Mouse (Mus musculus) forebrain, embryonic 12.5 days (tissue): ENCODE results near the gene Fam222a. TPM values are rescaled to one million over a fixed set of nuclear protein-coding genes. Genes with fewer than 3 reads are reported as not detected.

Source experiments
- ATAC-seq: fragments of 200-750 bp; cut with Nextera tagmentation; 2 replicates; pipeline ENCODE4 v1.8.0; 2017; ENCODE audit warnings: moderate TSS enrichment; ENCODE audit not compliant: low FRiP score
- H3K27ac ChIP-seq: fragments of 300-500 bp; sonication (generic); 2 replicates; pipeline ENCODE4 v1.5.1; 2016; ENCODE audit warnings: mild to moderate bottlenecking
- H3K27me3 ChIP-seq: fragments of 300-500 bp; sonication (generic); 2 replicates; pipeline ENCODE4 v1.6.1; 2016; ENCODE audit warnings: mild to moderate bottlenecking
- H3K36me3 ChIP-seq: fragments of 300-500 bp; sonication (generic); replicated peaks from 2 replicates; pipeline ENCODE4 v1.6.1; 2016; ENCODE audit warnings: mild to moderate bottlenecking
- H3K4me1 ChIP-seq: fragments of 300-500 bp; sonication (generic); 2 replicates; pipeline ENCODE4 v1.6.1; 2016
- H3K4me2 ChIP-seq: fragments of 300-500 bp; sonication (generic); 2 replicates; pipeline ENCODE4 v1.6.1; 2016; ENCODE audit warnings: mild to moderate bottlenecking, moderate library complexity
- H3K4me3 ChIP-seq: fragments of 300-500 bp; sonication (generic); replicated peaks from 2 replicates; pipeline ENCODE4 v1.5.1; 2016; ENCODE audit warnings: mild to moderate bottlenecking
- H3K9ac ChIP-seq: fragments of 300-500 bp; sonication (generic); 2 replicates; pipeline ENCODE4 v1.6.1; 2016; ENCODE audit warnings: mild to moderate bottlenecking
- H3K9me3 ChIP-seq: fragments of 300-500 bp; sonication (generic); 2 replicates; pipeline ENCODE4 v1.6.1; 2016
- WGBS: fragments of 180-500 bp; shearing (Covaris S2); methylation state at CpG from one replicate; pipeline ENCODE4 v1.1.7; 2016; 5-methylcytosine and 5-hydroxymethylcytosine counted together
- polyA plus RNA-seq: library from polyadenylated mRNA; unstranded; fragments of >200 nt; fragmentation: Nextera tagmentation; extraction: Ambion mirVana; gene quantifications from 2 replicates; pipeline ENCODE4 v1.2.1, GENCODE M21; 2016

Fam222a gene
- polyA plus RNA-seq, 1 experiment from 2014 or later: 6.9 TPM

DNA sequence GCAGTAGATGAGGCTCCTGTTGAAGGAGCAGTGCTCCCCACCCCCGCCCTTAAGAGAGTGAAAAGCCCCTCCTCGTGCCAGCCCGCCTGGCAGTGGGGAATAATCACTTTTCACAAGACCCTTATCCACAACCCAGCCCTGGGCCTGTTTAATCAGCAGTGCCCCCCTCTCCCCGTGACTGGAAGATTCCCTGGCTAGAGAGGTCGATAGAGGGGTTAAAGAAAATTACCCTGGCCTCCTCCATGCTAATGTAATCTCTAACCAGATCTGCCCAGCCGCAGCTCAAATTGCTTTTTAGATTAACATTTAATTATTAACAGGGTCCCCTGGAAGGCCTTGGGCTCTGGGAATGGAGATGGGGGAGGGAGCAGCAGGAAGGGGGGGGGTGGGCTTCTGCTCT is 21.2 kb downstream of the Fam222a start:
- Histone ChIP-seq H3K27ac (peak overlapping the region; percentile 68), H3K4me3 (no peak overlapping the region), H3K9ac (no peak overlapping the region; the same call in 1 of the 2 replicates), H3K9me3 (no peaks in the 10 kb centered on the region), H3K36me3 (no peaks in the 10 kb centered on the region), H3K4me2 (no peak overlapping the region), H3K4me1 (peaks cover 98% of the 10 kb centered on the region), H3K27me3 (peaks cover 25% of the 10 kb centered on the region)
- 16% methylated on average over 6 of the region's 6 CpGs for WGBS
- ATAC-seq: peak; percentile 18

GRCm38 (mm10) chr5:114589454-114589853 is 21.6 kb downstream of the Fam222a start:
- H3K27me3 ChIP-seq: peaks cover 26% of the 10 kb centered on the region
- H3K27ac ChIP-seq: peak overlapping the region; percentile 68
- peaks cover 98% of the 10 kb centered on the region for H3K4me1 ChIP-seq
- 0 out of 2 replicates have a peak, but pooled peaks cover 2% of the 10 kb centered on the region for H3K36me3 ChIP-seq
- H3K4me3 ChIP-seq: no peak overlapping the region
- no peaks in the 10 kb centered on the region for H3K9me3 ChIP-seq
- 0 out of 2 replicates have a peak, but pooled peaks have one; percentile 0 for ATAC-seq
- WGBS: 31% methylated on average over 2 of the region's 2 CpGs
- peak overlapping the region; percentile 12; the same call in 1 of the 2 replicates for H3K9ac ChIP-seq
- no peak overlapping the region for H3K4me2 ChIP-seq

DNA sequence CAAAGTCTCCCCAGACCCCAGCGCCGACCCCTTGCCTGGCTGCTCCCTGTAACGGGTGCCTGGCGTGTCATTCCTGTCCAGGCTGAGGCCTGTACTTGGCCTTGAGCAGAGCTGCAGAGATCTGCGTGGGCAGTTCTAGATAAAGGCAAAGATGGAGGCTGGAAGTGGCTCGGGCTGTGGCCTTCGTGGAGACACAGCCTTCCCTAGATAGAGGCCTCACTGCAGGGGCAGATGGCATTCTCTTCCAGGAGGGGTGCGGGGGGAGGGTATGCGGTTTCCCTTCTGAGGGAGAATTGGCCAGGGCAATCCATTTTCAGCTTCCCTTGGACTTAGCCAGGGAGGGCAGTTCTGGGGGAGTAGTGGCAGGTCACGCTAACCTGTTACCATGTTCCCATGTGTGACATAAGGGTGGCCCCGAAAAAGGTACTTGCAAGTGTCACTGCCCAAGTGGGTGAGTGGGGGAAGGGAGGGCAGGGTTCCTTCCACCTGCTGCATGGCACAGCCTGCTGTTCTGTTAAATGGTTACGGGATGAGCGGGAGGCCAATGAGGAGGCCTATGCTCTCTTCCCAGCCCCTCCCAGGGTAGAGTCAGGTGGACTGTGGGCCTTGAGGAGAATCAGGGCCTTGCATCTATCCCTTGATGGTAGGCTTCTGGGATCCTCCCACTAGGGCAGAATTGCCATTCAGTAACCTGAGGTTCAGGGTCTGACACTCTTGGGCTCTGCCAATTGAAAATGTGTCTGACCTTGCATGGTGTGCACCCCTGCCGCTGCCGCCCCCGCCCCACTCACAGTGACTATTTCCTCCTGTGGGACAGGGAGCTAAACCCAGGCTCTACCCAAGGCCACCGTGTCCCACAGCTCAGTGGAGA is 22.5 kb downstream of the Fam222a start:
- H3K4me3 ChIP-seq: no peak overlapping the region
- peaks cover 8% of the 10 kb centered on the region for H3K36me3 ChIP-seq
- H3K4me2 ChIP-seq: peak overlapping the region; percentile 17; the same call in 1 of the 2 replicates
- peak overlapping the region; percentile 79 for H3K27ac ChIP-seq
- no peak for ATAC-seq
- 82% methylated on average over 17 of the region's 17 CpGs for WGBS
- H3K9ac ChIP-seq: 0 out of 2 replicates have a peak overlapping the region, but pooled peaks have one; percentile 12
- H3K27me3 ChIP-seq: peaks cover 21% of the 10 kb centered on the region; the same call in 1 of the 2 replicates
- no peaks in the 10 kb centered on the region for H3K9me3 ChIP-seq
- peaks cover 97% of the 10 kb centered on the region for H3K4me1 ChIP-seq

DNA sequence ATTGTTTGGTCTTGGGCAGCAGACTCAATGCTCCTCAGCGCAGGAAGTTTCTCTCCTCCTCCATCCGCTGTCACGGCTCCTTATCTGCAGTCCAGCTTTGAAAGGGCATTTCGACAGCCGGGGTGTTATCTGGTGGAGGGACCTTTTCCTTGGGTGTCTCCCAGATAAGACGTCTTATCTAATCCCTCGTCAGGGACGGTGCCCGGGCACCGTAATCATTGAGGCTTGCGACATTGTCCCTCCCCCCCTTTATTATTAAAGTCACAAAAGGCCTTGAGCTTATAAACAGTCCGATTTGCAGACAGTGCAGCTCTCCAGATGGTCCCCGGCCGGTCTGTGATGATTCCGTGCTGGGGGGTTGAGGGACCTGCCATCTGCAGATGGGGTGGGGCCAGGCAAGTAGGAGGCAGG is 23.3 kb downstream of the Fam222a start:
- ATAC-seq: no peak
- Histone ChIP-seq H3K9me3 (no peaks in the 10 kb centered on the region), H3K36me3 (peaks cover 16% of the 10 kb centered on the region), H3K27ac (peak overlapping the region; percentile 79), H3K27me3 (peaks cover 16% of the 10 kb centered on the region; the same call in 1 of the 2 replicates), H3K4me1 (peaks cover 93% of the 10 kb centered on the region), H3K4me3 (no peak overlapping the region), H3K9ac (peak overlapping the region; percentile 7; the same call in 1 of the 2 replicates), H3K4me2 (peak overlapping the region; percentile 17; the same call in 1 of the 2 replicates)
- 41% methylated on average over 15 of the region's 15 CpGs for WGBS

GRCm38 (mm10) chr5:114592463-114593160 is 24.8 kb downstream of the Fam222a start:
- peaks cover 94% of the 10 kb centered on the region for H3K4me1 ChIP-seq
- peaks cover 16% of the 10 kb centered on the region for H3K36me3 ChIP-seq
- H3K27ac ChIP-seq: peak overlapping the region; percentile 79
- peaks cover 9% of the 10 kb centered on the region; the same call in 1 of the 2 replicates for H3K27me3 ChIP-seq
- peak overlapping the region; percentile 32; the same call in 1 of the 2 replicates for H3K4me2 ChIP-seq
- no peak overlapping the region for H3K9ac ChIP-seq
- H3K9me3 ChIP-seq: no peaks in the 10 kb centered on the region
- H3K4me3 ChIP-seq: no peak overlapping the region
- WGBS: 35% methylated on average over 19 of the region's 19 CpGs
- ATAC-seq: no peak

- H3K27me3 ChIP-seq: peaks cover 9% of the 10 kb centered on the region; the same call in 1 of the 2 replicates
- H3K9ac ChIP-seq: no peak overlapping the region
- H3K27ac ChIP-seq: peak overlapping the region; percentile 77
- peak; percentile 39; the same call in 1 of the 2 replicates for ATAC-seq
- H3K4me2 ChIP-seq: peak overlapping the region; percentile 32
- H3K4me1 ChIP-seq: peaks cover 87% of the 10 kb centered on the region
- H3K36me3 ChIP-seq: peaks cover 16% of the 10 kb centered on the region
- WGBS: 41% methylated on average over 12 of the region's 12 CpGs
- H3K4me3 ChIP-seq: no peak overlapping the region
- no peaks in the 10 kb centered on the region for H3K9me3 ChIP-seq
These were observed 25.5 kb downstream of the Fam222a start for GRCm38 (mm10) chr5:114593161-114593821.

DNA sequence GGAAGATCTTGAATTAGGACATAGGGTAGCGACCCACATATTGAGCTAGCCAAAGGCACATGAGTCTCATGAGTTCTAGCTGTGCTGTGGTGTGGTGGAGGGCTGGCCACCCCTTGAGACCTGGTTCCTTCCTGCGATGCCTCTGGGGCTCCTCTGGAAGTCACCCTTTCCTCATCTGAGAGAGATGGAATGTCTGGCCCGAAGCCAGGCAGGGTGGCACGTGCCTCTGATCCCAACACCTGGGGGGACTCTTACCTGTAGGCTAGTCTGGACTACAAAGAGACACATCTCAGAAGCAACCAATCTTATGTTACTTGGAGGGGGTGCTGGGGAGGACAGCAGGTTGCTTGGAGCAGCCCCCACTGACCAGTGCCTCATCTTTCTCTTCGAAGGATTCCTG is 26.1 kb downstream of the Fam222a start:
- peaks cover 9% of the 10 kb centered on the region; the same call in 1 of the 2 replicates for H3K27me3 ChIP-seq
- H3K36me3 ChIP-seq: peaks cover 16% of the 10 kb centered on the region
- peak overlapping the region; percentile 77 for H3K27ac ChIP-seq
- H3K4me3 ChIP-seq: no peak overlapping the region
- no peak overlapping the region; the same call in 1 of the 2 replicates for H3K4me2 ChIP-seq
- H3K9me3 ChIP-seq: no peaks in the 10 kb centered on the region
- H3K9ac ChIP-seq: no peak overlapping the region
- peaks cover 81% of the 10 kb centered on the region for H3K4me1 ChIP-seq
- no peak for ATAC-seq
- WGBS: 89% methylated on average over 5 of the region's 5 CpGs

DNA sequence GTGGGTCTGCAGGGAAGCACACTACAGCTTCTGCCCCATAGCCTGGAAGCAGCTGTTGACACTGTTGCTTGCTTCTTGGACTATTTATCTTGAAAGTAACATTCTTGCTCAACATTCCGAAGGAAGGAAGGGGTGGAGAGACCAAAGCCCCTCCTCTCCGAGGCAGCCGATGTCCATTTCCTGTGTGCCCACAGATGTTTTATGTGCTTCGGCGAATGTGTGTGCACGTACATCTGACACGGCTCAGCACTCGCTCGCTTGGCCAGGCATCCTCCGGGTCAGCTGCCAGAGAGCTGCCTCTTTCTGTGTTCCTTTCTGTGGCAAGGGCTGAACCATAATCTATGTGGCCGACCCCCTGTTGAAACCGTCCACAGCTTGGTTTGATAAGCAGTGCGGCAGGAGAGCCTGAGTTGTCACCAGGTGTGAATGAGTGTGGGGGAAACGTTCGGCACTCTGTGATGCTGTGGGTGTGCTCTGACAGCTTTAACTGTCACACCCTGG is 27.0 kb downstream of the Fam222a start:
- Histone ChIP-seq H3K4me3 (no peak overlapping the region), H3K36me3 (peaks cover 16% of the 10 kb centered on the region), H3K27me3 (peaks cover 9% of the 10 kb centered on the region; the same call in 1 of the 2 replicates), H3K9me3 (no peaks in the 10 kb centered on the region), H3K27ac (no peak overlapping the region), H3K4me2 (no peak overlapping the region), H3K4me1 (peaks cover 72% of the 10 kb centered on the region), H3K9ac (no peak overlapping the region)
- ATAC-seq: no peak
- WGBS: 82% methylated on average over 15 of the region's 15 CpGs

DNA sequence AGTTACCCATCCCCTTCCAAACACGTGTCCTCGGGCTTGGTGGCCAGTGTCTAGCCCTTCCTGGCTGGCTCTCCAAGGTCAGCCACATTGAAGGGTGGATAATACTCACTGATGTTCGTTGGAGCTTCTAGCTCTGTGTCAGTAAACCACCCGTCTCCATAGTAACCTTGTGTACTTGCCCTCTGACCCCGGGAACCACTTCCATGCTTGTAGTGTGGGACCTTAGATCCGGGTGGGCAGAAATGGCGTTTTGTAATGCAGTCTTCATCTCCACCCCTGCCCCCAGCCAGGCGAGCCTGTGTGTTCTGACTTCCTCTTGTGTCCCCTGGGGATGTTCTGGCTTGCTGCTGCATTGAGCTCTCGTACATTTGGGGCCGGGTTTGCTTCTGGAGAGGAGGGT is 28.8 kb downstream of the Fam222a start:
- Histone ChIP-seq H3K27me3 (peaks cover 9% of the 10 kb centered on the region; the same call in 1 of the 2 replicates), H3K4me1 (peaks cover 58% of the 10 kb centered on the region), H3K36me3 (peaks cover 16% of the 10 kb centered on the region), H3K4me3 (no peak overlapping the region), H3K9ac (no peak overlapping the region), H3K27ac (no peak overlapping the region), H3K9me3 (no peaks in the 10 kb centered on the region), H3K4me2 (no peak overlapping the region)
- ATAC-seq: no peak
- WGBS: 43% methylated on average over 10 of the region's 10 CpGs

DNA sequence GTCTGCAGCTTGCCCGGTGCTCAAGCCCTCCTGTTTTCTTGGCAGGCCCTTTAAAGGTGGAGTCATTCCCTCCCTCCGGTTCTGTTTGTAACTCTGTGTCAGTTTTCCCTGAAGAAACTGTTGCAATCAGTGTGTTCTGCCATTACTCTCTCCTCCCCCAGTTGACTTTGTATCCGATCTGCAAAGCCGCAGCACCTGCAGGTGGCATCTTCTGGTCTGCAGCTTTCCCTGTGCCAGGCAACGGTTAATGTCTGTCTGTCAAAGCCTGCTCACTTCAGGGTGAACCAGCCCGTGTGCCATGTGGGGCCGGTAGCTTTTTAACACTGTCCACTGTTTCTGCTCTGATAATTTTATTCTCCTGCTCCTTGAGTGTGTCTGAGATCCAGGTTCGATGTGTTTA is 29.4 kb downstream of the Fam222a start:
- Histone ChIP-seq H3K27ac (peak overlapping the region; percentile 33; the same call in 1 of the 2 replicates), H3K4me1 (peaks cover 58% of the 10 kb centered on the region), H3K36me3 (peaks cover 16% of the 10 kb centered on the region), H3K9ac (no peak overlapping the region), H3K9me3 (no peaks in the 10 kb centered on the region), H3K4me2 (no peak overlapping the region), H3K27me3 (0 out of 2 replicates have a peak, but pooled peaks cover 9% of the 10 kb centered on the region), H3K4me3 (no peak overlapping the region)
- ATAC-seq: no peak
- WGBS: 59% methylated on average over 8 of the region's 8 CpGs

GRCm38 (mm10) chr5:114597652-114598051 is 29.8 kb downstream of the Fam222a start:
- Histone ChIP-seq H3K27me3 (0 out of 2 replicates have a peak, but pooled peaks cover 9% of the 10 kb centered on the region), H3K4me2 (no peak overlapping the region), H3K4me1 (peaks cover 58% of the 10 kb centered on the region), H3K4me3 (no peak overlapping the region), H3K27ac (no peak overlapping the region), H3K9me3 (no peaks in the 10 kb centered on the region), H3K36me3 (peaks cover 16% of the 10 kb centered on the region), H3K9ac (no peak overlapping the region)
- no peak for ATAC-seq
- WGBS: 66% methylated on average over 6 of the region's 6 CpGs
